Mouse (Mus musculus) adipocyte (in vitro differentiated cells): Measurements from ENCODE around the gene Ifitm3.
"Not testable (repeated sequence)": the region's sequence is repeated elsewhere in the genome, so short reads cannot be mapped to it uniquely, and the experiment has no call there.

Experiments used
- DNase-seq: peaks from one replicate; pipeline ENCODE4 v3.0.0-alpha.2; 2016; ENCODE audit warnings: low spot score

Gene Ifitm3

DNA sequence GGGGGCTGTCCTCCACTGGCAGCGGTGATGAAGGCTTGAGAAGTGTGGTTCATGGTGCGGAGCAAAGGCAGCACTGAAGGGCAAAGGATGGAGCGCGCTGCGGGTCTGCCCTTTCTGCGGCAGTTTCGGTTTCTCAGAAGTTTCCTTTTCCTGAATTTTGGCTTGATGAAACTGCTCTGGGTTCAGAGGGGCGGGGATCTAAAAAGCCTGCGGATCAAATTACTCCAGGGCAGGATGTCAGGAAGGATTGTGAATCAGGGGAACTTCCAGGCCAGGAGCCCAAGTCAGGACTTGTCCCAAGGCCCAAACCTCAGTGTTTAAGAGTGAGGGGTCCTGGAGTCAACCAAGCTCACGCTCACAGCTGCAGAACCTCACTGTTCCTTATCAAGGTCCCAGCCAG lies at the start of gene Ifitm3:
Gene Ifitm3, minus strand, starts transcription at position 178 of the 400 bp plus-strand sequence.
- peak; percentile 63 for DNase-seq

DNA sequence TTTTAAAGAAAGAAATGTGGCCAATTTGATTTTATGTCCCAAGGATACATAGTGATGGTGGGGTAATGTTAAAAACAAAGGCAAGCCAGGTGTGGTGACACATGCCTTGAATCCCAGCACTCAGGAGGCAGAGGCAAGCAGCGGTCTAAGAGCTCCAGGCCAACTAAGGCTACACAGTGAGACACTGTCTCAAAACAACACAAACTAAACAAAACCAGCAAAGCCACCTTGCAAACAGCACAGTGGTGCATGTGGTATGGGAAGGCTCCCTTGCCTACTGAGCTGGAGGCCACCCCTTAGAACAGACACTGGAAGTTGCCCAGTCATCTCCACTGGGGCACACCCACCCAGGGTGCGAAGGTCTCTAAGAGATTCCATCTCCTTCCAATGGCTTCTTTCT lies 49.4 kb upstream of the Ifitm3 start:
- no peak for DNase-seq

DNA sequence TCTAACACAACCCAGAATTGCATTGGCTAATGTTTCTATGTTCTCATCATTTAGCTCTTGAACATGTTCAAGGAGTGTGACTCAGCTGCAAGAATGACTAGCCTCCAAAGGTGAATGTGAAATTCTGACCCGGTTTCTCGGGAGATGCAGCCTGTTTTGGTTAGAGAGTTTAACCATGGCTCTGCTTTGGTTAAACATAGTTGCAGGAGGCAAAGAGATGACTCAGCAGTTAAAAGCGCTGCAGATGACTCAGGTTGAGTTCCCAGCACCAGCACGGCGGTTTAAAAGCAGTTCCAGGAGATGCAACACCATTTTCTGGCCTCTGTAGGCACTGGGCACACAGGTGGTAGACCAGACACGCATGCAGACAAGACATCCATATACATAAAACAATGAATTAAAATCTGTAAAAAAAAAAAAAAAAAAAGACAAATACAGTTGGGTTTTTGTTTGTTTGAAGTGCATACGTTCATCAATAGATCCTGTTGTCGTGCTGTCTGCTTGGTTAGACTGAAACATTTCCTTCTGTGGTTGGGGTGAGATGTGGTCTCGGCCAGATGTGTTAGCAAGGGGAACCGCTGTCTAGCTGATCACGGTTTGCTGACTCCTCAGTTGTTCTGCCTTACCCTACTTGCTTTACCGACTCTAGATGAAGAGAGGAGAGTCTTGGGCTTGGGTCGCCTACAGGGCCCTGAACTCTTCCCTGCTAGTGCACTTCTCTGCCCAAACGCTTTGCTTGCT lies 48.2 kb upstream of the Ifitm3 start:
- DNase-seq = no peak

DNA sequence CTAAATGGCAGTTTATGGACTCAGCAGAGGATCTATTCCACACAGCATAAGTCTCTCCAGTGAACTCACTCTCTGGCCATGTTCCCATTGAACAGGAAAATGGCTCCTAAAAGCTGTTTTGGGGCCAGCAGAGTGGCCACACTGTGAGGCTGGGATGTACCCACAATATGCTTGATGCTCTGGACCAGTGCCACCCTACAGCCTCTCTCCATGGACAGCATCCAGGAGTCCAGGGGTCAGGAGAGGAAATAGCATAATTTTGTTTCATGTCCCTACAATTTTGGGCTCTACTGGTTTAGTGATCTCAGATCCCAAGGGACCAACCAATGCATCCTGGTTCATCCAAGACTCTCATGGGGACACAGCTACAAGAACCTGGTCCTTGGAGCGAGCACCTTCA lies 47.0 kb upstream of the Ifitm3 start:
- DNase-seq = peak; percentile 15

DNA sequence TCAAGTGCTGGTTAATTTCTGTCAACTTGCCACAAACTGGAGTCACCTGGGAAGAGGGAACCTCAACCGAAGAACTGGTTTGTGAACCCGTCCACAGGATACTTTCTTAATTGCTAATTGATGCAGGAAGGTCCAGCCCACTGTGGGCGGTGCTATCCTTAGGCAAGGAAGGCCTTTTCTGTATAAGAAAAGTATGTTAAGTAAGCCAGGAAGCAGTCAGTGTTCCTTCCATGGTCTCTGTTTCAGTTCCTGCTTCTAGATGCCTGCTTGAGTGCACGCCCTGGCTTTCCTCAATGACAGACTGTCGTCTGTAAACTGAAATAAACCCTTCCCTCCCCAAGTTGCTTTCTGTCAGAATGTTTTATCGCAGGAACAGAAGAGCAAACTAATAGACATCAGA lies 46.4 kb upstream of the Ifitm3 start:
- DNase-seq = no peak

DNA sequence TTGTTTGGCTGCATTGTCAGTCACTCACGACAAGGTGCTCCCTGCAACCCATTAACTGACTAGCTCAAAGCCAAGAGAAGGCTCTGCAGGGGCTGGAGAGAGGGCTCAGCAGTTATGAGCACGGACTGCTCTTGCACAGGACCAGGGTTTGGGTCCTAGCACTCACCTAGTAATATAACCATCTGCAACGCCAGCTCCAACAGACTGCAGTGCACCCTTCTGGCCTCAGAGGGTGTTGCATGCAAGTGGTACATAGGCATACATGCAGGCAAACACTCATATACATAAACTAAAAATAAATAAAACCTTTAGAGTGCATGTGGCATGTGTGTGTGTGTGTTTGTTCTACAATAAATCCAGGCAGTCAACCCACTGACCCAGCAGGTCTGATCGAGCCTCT lies 45.2 kb upstream of the Ifitm3 start:
- no peak for DNase-seq

DNA sequence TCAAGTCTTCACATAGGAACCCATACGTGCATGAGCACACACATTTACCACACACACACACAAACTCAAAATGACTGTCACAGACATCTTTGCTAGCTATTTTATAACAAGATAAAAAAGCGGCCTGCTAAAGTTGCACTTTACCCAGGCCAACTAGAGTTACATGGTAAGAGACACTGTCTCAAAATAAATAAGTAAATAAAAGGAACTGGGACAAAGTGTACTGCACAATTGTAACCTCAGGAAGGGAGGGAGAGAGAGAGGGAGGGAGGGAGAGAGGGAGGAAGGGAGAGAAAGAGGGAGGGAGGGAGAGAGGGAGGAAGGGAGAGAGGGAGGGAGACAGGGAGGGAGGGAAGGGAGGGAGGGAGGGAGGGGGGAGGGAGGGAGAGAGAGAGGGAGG lies 41.9 kb upstream of the Ifitm3 start:
- peak; percentile 58 for DNase-seq

DNA sequence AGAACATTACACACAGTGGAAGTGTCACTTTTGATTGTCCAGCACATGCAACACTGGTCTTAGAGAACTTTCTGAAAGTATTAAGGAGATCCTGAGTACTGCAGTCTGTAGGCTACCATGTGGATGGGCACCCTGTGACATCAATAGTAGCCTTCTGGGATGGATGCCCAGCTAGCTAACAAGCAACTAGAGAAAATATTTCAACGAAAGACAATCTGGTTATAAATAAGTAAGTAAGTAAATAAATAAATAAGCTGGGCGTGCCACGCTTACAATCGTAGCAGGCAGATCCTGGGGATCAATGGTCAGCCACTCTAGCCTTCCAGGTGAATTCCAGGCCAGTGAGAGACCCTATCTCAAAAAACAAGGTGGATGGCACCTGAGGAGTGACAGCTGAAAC lies 41.4 kb upstream of the Ifitm3 start:
- peak; percentile 41 for DNase-seq

DNA sequence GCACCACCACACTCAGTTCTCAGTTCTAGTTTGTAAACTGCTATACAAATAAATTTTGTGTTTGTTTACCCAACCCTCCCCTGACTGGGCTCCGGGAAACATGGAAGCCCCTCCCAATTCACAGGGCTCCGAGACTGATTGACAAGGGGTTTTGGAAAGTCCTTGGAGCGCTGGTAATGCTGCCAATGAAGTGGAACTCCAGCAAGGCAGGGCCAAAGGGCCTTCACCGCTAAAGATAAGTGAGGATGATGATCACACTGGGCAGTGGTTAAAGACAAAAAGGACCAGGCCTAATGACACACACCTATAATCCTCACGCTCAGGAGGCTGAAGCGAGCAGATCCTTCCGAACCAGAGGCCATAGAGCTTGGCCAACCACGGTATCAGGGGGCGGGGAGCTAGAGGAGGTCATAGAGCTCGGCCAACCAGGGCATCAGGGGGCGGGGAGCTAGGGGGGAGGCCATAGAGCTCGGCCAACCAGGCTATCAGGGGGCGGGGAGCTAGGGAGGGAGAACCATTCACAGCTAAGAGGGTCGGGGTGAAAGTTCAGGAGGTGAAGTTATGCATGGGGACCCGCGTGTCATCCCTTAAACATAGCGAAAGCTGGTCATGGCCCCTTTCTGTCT lies 40.6 kb upstream of the Ifitm3 start:
- no peak for DNase-seq

DNA sequence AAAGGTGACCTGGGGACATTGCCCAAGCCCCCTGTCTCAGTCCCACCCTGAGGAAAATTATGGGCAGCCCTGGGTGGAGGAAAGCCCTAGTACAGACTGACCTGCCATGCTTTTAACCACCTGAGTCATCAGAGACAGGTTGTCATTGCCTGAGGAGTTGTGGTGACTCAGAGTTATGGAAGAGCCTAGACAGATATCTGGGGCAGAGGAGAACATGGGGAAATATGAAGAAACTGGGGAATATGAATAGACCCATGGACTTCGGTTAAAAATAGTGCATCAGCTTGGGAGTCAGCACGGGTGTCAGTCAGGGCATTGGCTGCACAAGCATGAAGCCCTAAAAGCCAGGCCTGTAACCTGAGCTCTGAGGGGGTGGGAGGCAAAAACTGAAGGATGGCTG lies 38.8 kb upstream of the Ifitm3 start:
- peak; percentile 72 for DNase-seq

DNA sequence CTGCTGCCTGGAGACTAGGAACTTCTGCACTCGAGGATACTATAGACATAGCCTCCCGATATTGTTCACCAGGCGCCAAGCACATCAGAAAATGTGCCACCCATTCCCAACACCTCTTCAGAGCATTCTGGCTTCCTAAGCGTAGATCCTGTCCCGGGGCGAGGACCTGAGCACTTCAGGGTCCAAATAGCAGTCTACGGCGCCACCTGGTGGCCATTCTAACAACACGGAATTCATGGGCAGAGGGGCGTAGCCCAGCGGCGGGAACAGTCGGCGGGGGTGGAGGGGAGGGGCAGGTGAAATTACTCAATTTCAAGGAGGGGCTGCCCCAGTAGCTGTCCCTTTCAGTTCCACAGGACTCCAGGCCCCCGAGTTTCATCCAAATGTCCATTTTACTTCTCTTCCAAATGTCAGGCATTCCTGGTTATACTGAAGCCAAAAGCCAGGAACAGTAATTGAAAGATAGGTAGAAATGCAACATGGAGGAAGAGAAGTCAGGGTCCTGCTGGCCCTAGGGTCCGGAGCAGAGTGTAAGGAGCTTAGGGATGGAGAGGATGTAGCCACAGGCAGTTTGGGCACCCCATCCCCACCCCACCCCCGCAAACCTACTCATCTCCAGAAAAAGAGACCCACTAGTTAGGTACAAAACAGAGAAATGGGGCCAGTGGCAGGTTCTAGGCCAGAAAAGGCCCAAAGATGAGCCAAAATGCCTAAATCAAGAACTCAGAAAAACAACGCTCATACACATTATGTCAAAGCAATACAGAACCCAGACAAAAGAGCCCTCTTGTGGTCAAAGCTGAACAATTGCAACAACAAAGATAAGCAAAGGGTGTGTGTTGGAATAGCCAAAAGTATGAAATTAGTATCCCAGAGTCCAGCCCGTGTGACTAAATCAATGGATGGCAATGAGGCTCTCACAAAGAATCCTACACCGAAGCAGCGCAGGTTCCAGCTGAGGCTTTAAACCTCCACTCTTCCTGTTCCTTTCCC lies 38.0 kb upstream of the Ifitm3 start:
- DNase-seq = peak; percentile 97

DNA sequence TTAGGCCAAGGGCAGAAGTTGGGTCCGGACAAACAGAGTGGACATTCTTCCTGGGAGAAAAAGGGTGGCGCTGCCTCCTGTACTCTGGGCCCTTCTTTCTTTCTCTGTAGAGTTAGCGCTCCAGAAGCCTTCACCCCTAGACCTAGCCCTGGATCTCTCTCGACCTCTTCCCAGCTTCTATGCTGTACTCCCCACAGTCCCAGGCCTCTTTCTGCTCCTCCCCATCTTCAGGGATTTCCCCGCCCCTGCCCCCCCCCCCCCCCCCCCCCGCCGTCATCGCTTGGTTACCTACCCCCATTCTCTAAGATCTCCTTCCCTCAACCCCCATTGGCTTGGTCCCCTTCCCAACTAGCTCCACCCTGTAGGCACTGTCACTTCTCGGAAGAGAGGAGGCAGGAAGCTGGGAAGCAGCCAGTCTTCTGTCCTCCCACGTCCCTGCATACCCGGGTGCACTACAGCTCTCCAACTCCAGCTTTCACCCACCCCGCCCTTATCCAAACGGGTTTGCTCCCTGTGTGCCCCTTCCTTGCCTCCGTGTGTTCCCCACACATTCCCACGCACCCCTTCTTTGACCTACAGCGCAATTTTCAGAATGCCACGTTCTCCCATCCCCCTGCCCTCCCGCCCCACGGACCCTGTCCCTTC lies 37.1 kb upstream of the Ifitm3 start:
- DNase-seq = peak; percentile 96

DNA sequence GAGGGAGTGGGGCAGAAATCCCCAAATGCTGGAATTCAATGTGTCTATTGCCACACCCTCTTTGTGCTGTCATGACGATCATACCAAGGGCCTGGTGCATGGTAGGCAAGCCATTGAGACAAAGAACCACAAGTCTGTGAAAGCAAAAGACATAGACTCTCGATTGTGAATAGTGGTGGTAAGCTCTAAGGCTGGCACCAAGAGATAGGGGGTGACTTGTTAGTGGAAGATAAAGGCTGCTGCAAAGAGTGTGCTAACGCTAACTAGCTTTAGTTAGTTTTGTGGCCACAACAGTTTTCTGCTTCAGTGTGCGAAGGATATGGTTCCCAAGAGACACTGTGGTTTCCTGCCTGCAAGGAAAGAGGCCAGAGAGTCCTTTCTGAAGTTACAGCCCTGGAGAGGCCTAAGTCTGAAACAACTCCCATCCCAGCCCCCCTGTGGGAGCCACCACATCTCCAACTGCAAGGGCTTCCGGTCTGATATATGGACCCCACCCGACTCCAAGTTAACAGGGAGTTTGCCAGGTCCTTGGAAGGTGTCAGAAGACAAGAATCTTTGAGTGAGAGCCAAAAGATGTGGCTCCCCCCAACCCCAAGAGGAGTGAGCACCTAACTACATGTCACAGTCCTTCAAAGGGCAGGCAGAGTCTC lies 36.5 kb upstream of the Ifitm3 start:
- DNase-seq = peak; percentile 58

DNA sequence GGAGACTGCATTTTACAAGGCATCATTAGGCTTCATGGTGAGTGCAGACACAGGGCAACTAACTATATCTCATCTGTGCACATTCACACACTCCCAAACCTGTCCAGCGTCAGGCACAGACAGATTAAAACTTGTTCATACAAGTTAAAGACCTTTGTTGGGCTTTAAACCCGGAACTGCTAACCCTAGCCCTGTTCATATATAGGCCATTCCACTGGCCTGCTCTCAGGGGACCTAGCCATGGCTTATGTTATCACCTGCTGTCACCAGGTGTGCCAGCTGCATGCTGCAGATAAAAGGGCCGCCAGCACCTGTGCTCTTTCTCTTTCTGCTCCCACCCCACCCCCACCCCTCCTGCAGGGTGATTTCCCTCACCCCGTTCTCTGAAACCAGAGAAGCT lies 32.0 kb upstream of the Ifitm3 start:
- no peak for DNase-seq

DNA sequence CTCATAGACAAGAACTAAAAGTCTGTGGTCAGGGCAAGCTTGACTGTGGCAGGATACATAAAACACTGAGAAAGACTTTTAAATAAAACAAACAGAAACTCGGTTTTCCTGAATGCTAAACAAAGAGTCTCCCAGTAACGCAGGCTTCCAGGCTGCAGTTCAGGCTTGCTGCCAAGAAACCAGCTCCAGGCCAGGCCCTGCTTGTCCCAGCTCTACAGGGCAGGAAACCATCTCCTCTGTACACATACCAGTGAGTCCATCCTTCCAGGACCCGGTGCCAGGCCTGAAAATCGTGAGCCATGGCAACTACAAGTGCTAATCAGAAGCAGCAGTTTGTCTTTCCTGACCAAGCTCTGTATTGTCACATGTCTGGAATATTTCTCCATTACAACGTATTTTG lies 31.1 kb upstream of the Ifitm3 start:
- DNase-seq = peak; percentile 95

DNA sequence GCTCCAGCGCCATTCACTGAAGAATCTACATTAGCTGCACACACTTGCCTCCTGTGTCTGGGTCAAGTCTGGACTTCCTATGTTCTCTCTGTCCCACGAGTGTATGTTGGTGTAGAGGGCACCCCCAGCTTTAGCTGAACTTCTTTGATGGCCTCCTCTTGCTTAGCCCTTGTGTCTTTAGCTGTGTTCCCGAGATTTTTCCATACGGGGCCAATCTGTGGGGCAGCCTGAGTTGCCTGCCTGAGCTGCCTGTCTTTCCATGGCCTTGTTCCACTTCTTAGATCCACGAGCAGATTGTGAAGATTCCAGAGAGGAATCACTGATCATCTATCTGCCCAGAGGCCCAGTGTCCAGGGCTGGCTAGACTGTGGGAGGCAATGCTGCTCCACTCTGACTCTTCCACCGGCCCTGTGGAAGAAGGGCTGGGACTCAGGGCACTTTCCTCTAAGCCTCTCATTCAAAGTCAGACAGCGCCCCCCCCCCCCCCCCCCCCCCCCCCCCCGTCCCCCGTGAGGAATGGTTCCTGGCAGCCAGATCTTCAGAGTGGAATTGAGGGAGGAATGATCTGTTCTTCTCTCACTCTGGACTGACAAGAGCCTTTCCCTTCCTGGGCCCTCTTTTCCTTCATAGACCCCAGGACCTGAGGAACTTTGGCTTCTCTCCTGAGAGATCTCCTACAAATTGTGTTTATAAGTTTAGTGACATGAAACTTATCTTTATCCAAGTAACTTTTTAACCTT lies 30.5 kb upstream of the Ifitm3 start:
- no peak for DNase-seq

DNA sequence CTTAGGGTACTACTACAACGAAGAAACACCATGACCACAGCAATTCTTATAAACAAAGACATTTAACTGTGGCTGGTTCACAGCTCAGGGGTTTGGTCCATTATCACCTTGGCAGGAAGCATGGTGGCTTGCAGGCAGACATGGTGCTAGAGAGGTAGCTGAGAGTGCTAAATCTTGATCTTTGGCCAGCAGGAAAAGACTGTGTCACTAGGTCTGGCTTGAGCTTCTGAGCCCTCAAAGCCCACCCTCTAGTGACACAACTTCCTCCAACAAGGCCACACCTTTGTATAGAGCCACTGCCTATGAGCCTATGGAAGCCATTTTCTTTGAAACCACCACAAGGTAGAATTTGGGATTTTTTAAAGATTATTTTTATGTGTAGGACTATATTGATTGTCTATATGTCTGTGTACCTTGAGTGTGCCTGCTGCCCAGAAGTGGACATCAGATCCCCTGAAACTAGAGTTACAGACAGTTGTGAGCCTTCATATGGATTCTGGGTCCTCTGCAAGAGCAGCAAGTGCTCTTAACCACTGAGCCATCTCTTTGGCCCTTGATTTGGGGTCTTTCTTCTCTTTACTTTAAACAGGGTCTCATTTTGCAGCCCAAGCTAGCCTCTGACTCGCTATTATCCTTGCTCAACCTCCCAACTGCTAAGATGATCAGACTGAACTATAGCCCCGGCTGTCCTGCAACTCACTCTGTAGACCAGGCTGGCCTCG lies 29.0 kb upstream of the Ifitm3 start:
- no peak for DNase-seq

DNA sequence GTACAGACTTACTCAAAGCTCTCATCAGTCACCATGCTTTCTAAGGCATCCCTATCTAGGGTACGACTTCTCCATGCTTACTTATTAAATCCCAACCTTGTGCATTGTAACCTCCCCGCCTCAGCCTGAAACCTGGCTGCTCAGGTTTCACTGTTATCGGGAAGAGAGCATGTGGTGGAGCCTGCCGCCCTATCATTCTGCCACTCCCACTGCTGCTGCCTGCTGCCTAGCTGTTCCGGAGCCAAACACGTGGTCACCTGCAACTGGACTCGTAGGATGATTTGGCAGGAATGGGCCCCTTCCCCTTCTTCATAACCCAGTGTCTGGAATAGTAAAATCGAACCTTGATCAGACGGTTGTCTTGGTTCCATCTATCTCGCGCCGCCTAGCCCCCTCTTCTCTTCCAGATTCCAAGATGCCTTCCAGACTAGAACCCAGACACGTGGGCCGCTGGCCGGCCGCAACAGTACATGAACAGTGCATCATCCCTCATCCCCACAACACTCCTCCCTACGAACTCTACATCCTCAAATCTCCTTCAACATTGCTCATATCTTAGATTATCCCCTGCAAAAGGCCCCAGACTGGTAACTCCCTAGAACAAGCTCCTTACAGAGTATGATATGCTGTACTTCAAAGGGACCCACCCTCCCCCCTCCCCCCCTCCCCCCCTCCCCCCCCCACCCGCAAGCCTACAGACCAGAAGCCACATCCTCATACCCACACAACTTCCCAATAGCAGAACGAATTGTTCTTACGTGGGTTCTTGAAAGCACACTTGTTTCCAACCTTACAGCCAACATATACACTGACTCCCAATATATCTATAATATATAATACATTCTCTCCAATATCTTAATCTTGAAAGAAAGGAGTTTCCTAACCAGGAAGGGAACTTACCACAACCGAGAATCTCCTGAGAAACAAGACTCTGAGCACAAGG lies 27.8 kb upstream of the Ifitm3 start:
- no peak for DNase-seq

DNA sequence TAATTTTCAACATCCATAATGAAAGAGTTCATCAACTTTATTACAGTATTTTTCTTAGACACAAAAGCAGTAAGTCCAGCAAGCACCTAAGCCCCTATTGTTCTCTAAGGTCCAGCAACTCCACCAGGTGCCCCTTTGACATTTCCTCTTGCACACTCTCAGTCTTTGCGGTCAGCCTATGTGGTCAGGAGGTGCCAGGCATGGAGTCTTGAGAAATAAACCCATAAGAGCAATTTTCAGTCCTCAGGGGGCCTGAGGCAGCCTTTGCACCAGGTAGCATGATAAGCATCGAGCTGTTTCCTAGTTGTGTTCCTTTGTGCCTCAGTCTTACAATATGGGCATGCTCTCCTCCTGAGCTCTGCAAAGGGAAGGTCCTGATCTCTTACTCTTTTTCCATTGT lies 26.1 kb upstream of the Ifitm3 start:
- DNase-seq = not testable (repeated sequence)
